Mouse (Mus musculus) MEL (cell line): Measurements from ENCODE around the gene Bnc2. TPM values are rescaled to one million over a fixed set of nuclear protein-coding genes. Genes with fewer than 3 reads are reported as not detected.

Source experiments
- DNase-seq: peaks from one replicate; pipeline ENCODE4 v3.0.0; 2011; ENCODE audit warnings: low read depth, low spot score
- H3K27ac ChIP-seq: 2 replicates; pipeline ENCODE4 v1.5.1; 2012; ENCODE audit warnings: low read depth, mild to moderate bottlenecking, control low read depth, low read length, moderate library complexity; ENCODE audit not compliant: control insufficient read depth
- H3K27me3 ChIP-seq, 2 experiments: fragments of 150-350 bp in 1 of 2; sonication (generic) in 1 of 2; 2 replicates each; pipeline ENCODE4 v1.6.1; 2012; ENCODE audit warnings: low read length in 2 of 2, mild to moderate bottlenecking in 2 of 2, improper control_type of control experiment in 1 of 2, moderate library complexity in 1 of 2; ENCODE audit not compliant: insufficient read depth in 2 of 2, control insufficient read depth in 1 of 2
- H3K36me3 ChIP-seq, 2 experiments: 2 replicates each; pipeline ENCODE4 v1.6.1; 2012 to 2014; ENCODE audit warnings: low read length in 2 of 2, improper control_type of control experiment in 1 of 2, inconsistent platforms in 1 of 2, mild to moderate bottlenecking in 1 of 2; ENCODE audit not compliant: insufficient read depth in 2 of 2, control insufficient read depth in 1 of 2
- H3K4me1 ChIP-seq, 2 experiments: fragments of 150-350 bp in 1 of 2; sonication (generic) in 1 of 2; 2 replicates each; pipeline ENCODE4 v1.6.1; 2012; ENCODE audit warnings: low read length in 2 of 2, improper control_type of control experiment in 1 of 2, mild to moderate bottlenecking in 1 of 2; ENCODE audit not compliant: insufficient read depth in 2 of 2, control insufficient read depth in 1 of 2
- H3K4me3 ChIP-seq, 2 experiments: fragments of 150-350 bp in 1 of 2; sonication (generic) in 1 of 2; 2 replicates each; pipeline ENCODE4 v1.5.1; 2012; ENCODE audit warnings: low read depth in 2 of 2, low read length in 2 of 2, mild to moderate bottlenecking in 2 of 2, moderate library complexity in 2 of 2, control low read depth in 1 of 2, improper control_type of control experiment in 1 of 2; ENCODE audit not compliant: control insufficient read depth in 1 of 2, insufficient read depth in 1 of 2
- H3K79me2 ChIP-seq: 2 replicates; pipeline ENCODE4 v1.6.1; 2012; ENCODE audit warnings: mild to moderate bottlenecking, low read length, moderate library complexity; ENCODE audit not compliant: control insufficient read depth, poor library complexity, insufficient read depth
- H3K9ac ChIP-seq: 2 replicates; pipeline ENCODE4 v1.6.1; 2012; ENCODE audit warnings: low read depth, mild to moderate bottlenecking, control low read depth, low read length, moderate library complexity; ENCODE audit not compliant: control insufficient read depth, poor library complexity, severe bottlenecking
- H3K9me3 ChIP-seq: fragments of 150-350 bp; sonication (generic); replicated peaks from 2 replicates; pipeline ENCODE4 v1.6.1; 2012; ENCODE audit warnings: mild to moderate bottlenecking, low read length, improper control_type of control experiment, moderate library complexity; ENCODE audit not compliant: insufficient read depth
- BHLHE40 ChIP-seq: IDR thresholded peaks from 2 replicates; pipeline ENCODE4 v1.6.1; 2012; ENCODE audit warnings: low read depth, mild to moderate bottlenecking, inconsistent platforms, low read length, improper control_type of control experiment, borderline replicate concordance
- CHD1 ChIP-seq: IDR thresholded peaks from 2 replicates; pipeline ENCODE4 v1.6.1; 2012; ENCODE audit warnings: low read depth, mild to moderate bottlenecking, inconsistent platforms, low read length, improper control_type of control experiment
- CHD2 ChIP-seq: IDR thresholded peaks from 2 replicates; pipeline ENCODE4 v1.6.1; 2011; ENCODE audit warnings: low read length, improper control_type of control experiment
- CTCF ChIP-seq, 3 experiments: IDR thresholded peaks in 2 of 3; conservative IDR thresholded peaks in 1 of 3; 2 replicates each; pipeline ENCODE4 v1.5.1; 2011 to 2012; ENCODE audit warnings: low read length in 3 of 3, low read depth in 2 of 3, mild to moderate bottlenecking in 2 of 3, improper control_type of control experiment in 1 of 3, inconsistent platforms in 1 of 3, mixed read lengths in 1 of 3, moderate library complexity in 1 of 3; ENCODE audit not compliant: control insufficient read depth in 1 of 3, insufficient read depth in 1 of 3, poor library complexity in 1 of 3, severe bottlenecking in 1 of 3
- E2F4 ChIP-seq: IDR thresholded peaks from 2 replicates; pipeline ENCODE4 v1.6.1; 2011; ENCODE audit warnings: low read depth, low read length, improper control_type of control experiment, borderline replicate concordance
- ELF1 ChIP-seq: IDR thresholded peaks from 2 replicates; pipeline ENCODE4 v1.6.1; 2014; ENCODE audit warnings: low read depth, mild to moderate bottlenecking, inconsistent platforms, low read length, improper control_type of control experiment, moderate library complexity
- ETS1 ChIP-seq: IDR thresholded peaks from 2 replicates; pipeline ENCODE4 v1.6.1; 2012; ENCODE audit warnings: low read depth, mild to moderate bottlenecking, inconsistent platforms, low read length, improper control_type of control experiment, moderate library complexity
- MAFK ChIP-seq: IDR thresholded peaks from 2 replicates; pipeline ENCODE4 v1.6.1; 2011; ENCODE audit warnings: low read depth, mild to moderate bottlenecking, low read length, improper control_type of control experiment, borderline replicate concordance
- MEF2A ChIP-seq: IDR thresholded peaks from 2 replicates; pipeline ENCODE4 v1.6.1; 2014; ENCODE audit warnings: low read depth, mild to moderate bottlenecking, inconsistent platforms, low read length, improper control_type of control experiment; ENCODE audit not compliant: poor library complexity, insufficient replicate concordance, severe bottlenecking; ENCODE audit errors: extremely low read depth
- MXI1 ChIP-seq: IDR thresholded peaks from 2 replicates; pipeline ENCODE4 v1.6.1; 2011; ENCODE audit warnings: mild to moderate bottlenecking, low read depth, low read length, improper control_type of control experiment
- MYB ChIP-seq: IDR thresholded peaks from 2 replicates; pipeline ENCODE4 v1.6.1; 2011; ENCODE audit warnings: mild to moderate bottlenecking, low read depth, low read length, improper control_type of control experiment
- MYC ChIP-seq: IDR thresholded peaks from 2 replicates; pipeline ENCODE4 v1.6.1; 2011; ENCODE audit warnings: low read depth, mild to moderate bottlenecking, low read length, improper control_type of control experiment, moderate library complexity
- NELFE ChIP-seq: IDR thresholded peaks from 2 replicates; pipeline ENCODE4 v1.6.1; 2011; ENCODE audit warnings: low read depth, low read length, improper control_type of control experiment
- POLR2A ChIP-seq, 2 experiments: IDR thresholded peaks; 2 replicates each; pipeline ENCODE4 v1.6.1; 2011 to 2012; ENCODE audit warnings: low read length in 2 of 2, mild to moderate bottlenecking in 2 of 2, control low read depth in 1 of 2, improper control_type of control experiment in 1 of 2, low read depth in 1 of 2, moderate library complexity in 1 of 2; ENCODE audit not compliant: control insufficient read depth in 1 of 2, insufficient read depth in 1 of 2, poor library complexity in 1 of 2
- POLR2AphosphoS5 ChIP-seq: IDR thresholded peaks from 2 replicates; pipeline ENCODE4 v1.6.1; 2012; ENCODE audit warnings: low read depth, borderline replicate concordance, mild to moderate bottlenecking, inconsistent platforms, low read length, moderate library complexity, mixed read lengths
- RAD21 ChIP-seq: IDR thresholded peaks from 2 replicates; pipeline ENCODE4 v1.6.1; 2011; ENCODE audit warnings: mild to moderate bottlenecking, low read depth, low read length, improper control_type of control experiment
- SIN3A ChIP-seq: IDR thresholded peaks from 2 replicates; pipeline ENCODE4 v1.6.1; 2012; ENCODE audit warnings: low read length, improper control_type of control experiment, inconsistent platforms
- TAL1 ChIP-seq: IDR thresholded peaks from 2 replicates; pipeline ENCODE4 v1.6.1; 2012; ENCODE audit warnings: mild to moderate bottlenecking, inconsistent platforms, low read length, moderate library complexity, mixed read lengths
- TCF12 ChIP-seq: IDR thresholded peaks from 2 replicates; pipeline ENCODE4 v1.6.1; 2014; ENCODE audit warnings: low read depth, mild to moderate bottlenecking, inconsistent platforms, low read length, improper control_type of control experiment, moderate library complexity
- UBTF ChIP-seq: IDR thresholded peaks from 2 replicates; pipeline ENCODE4 v1.6.1; 2012; ENCODE audit warnings: low read depth, mild to moderate bottlenecking, inconsistent platforms, low read length, improper control_type of control experiment, moderate library complexity, borderline replicate concordance; ENCODE audit not compliant: insufficient read depth
- USF1 ChIP-seq: IDR thresholded peaks from 2 replicates; pipeline ENCODE4 v1.6.1; 2014; ENCODE audit warnings: low read depth, mild to moderate bottlenecking, inconsistent platforms, low read length, improper control_type of control experiment, moderate library complexity
- USF2 ChIP-seq, 2 experiments: IDR thresholded peaks; 2 replicates each; pipeline ENCODE4 v1.6.1; 2011 to 2012; ENCODE audit warnings: improper control_type of control experiment in 2 of 2, low read length in 2 of 2, borderline replicate concordance in 1 of 2, inconsistent platforms in 1 of 2, low read depth in 1 of 2, mild to moderate bottlenecking in 1 of 2; ENCODE audit not compliant: insufficient read depth in 1 of 2
- ZKSCAN1 ChIP-seq: IDR thresholded peaks from 2 replicates; pipeline ENCODE4 v1.6.1; 2012; ENCODE audit warnings: low read depth, mild to moderate bottlenecking, inconsistent platforms, low read length, improper control_type of control experiment, moderate library complexity
- ZNF384 ChIP-seq: IDR thresholded peaks from 2 replicates; pipeline ENCODE4 v1.6.1; 2012; ENCODE audit warnings: low read depth, mild to moderate bottlenecking, inconsistent platforms, low read length, improper control_type of control experiment
- polyA plus RNA-seq, 2 experiments: library from polyadenylated mRNA; stranded (reverse) in 1 of 2; unstranded in 1 of 2; fragments of >175 nt in 1 of 2; fragments of >200 nt in 1 of 2; gene quantifications; 2 replicates each; pipeline versions ENCODE4 v1.2.1 to v1.2.4; 2012; ENCODE audit warnings: low replicate concordance in 2 of 2, low read depth in 1 of 2; ENCODE audit not compliant: insufficient read length in 2 of 2, insufficient read depth in 1 of 2, missing spikeins in 1 of 2
- total RNA-seq: library from RNA; depleted of rRNA; stranded (reverse); fragments of 300-350 nt; gene quantifications from 2 replicates; pipeline ENCODE4 v1.2.3, GENCODE M21; 2012

The Bnc2 gene
- total and polyA plus RNA-seq, 3 experiments, result not detected

GRCm38 (mm10) chr4:84274158-84274557 is 400.9 kb downstream of the Bnc2 start:
- Histone ChIP-seq H3K36me3 (no peaks in the 10 kb centered on the region), H3K4me3 (no peak overlapping the region)
- TF ChIP-seq POLR2AphosphoS5 (no peak), USF2 (IDR thresholded peaks at IDR 0.05; ENCODE audit: borderline replicate concordance in 1 of 2, insufficient read depth in 1 of 2, low read depth in 1 of 2, low read length in 2 of 2) (no peak), BHLHE40 (no peak), USF1 (no peak), CTCF (IDR thresholded peaks at IDR 0.05 in 2 of 3, conservative IDR thresholded peaks at IDR 0.05 in 1 of 3; ENCODE audit: control insufficient read depth in 1 of 3, insufficient read depth in 1 of 3, low read depth in 2 of 3, low read length in 3 of 3, poor library complexity in 1 of 3, severe bottlenecking in 1 of 3) (no peak), RAD21 (no peak), NELFE (no peak), E2F4 (no peak), POLR2A (IDR thresholded peaks at IDR 0.05; ENCODE audit: control insufficient read depth in 1 of 2, insufficient read depth in 1 of 2, low read depth in 1 of 2, low read length in 2 of 2, poor library complexity in 1 of 2) (no peak), CHD1 (no peak), SIN3A (no peak), ELF1 (no peak), MXI1 (no peak), MYC (no peak), MEF2A (no peak), ZNF384 (no peak), UBTF (no peak), TAL1 (no peak), ETS1 (no peak)
- TF ChIP-seq, all 39 proteins: peak for 0
- Histone ChIP-seq H3K27me3 (no peaks in the 10 kb centered on the region), H3K27ac (no peak overlapping the region), H3K9ac (no peak overlapping the region), H3K79me2 (no peaks in the 10 kb centered on the region), H3K9me3 (no peaks in the 10 kb centered on the region), H3K4me1 (no peaks in the 10 kb centered on the region)
- no peak for DNase-seq

GRCm38 (mm10) chr4:84272867-84273266 is 402.2 kb downstream of the Bnc2 start:
- H3K9ac ChIP-seq, result no peak overlapping the region
- no peak overlapping the region for H3K27ac ChIP-seq
- no peaks in the 10 kb centered on the region for H3K79me2 ChIP-seq
- no peaks in the 10 kb centered on the region for H3K4me1 ChIP-seq
- H3K4me3 ChIP-seq, result no peak overlapping the region
- no peak for TF ChIP-seq MAFK
- TF ChIP-seq POLR2A (IDR thresholded peaks at IDR 0.05; ENCODE audit: control insufficient read depth in 1 of 2, insufficient read depth in 1 of 2, low read depth in 1 of 2, low read length in 2 of 2, poor library complexity in 1 of 2), result no peak
- no peak for TF ChIP-seq CHD2
- no peak for TF ChIP-seq POLR2AphosphoS5
- no peak for TF ChIP-seq TCF12
- no peak for TF ChIP-seq ZKSCAN1
- TF ChIP-seq CTCF (IDR thresholded peaks at IDR 0.05 in 2 of 3, conservative IDR thresholded peaks at IDR 0.05 in 1 of 3; ENCODE audit: control insufficient read depth in 1 of 3, insufficient read depth in 1 of 3, low read depth in 2 of 3, low read length in 3 of 3, poor library complexity in 1 of 3, severe bottlenecking in 1 of 3), result no peak
- no peak for TF ChIP-seq MXI1
- TF ChIP-seq MYB, result no peak
- TF ChIP-seq ELF1, result no peak
- H3K27me3 ChIP-seq, result no peaks in the 10 kb centered on the region
- no peaks in the 10 kb centered on the region for H3K9me3 ChIP-seq
- H3K36me3 ChIP-seq, result no peaks in the 10 kb centered on the region
- no peak for DNase-seq
